Mouse (Mus musculus) macrophage (primary cell): Measurements from ENCODE around the gene Soat2. TPM values are rescaled to one million over a fixed set of nuclear protein-coding genes. Genes with fewer than 3 reads are reported as not detected.

Experiments used
- H3K27ac ChIP-seq: fragments of 350-480 bp; formaldehyde crosslinking; 2 replicates; pipeline ENCODE4 v1.9.0; 2021
- H3K36me3 ChIP-seq: fragments of 350-480 bp; formaldehyde crosslinking; 2 replicates; pipeline ENCODE4 v1.9.0; 2021; ENCODE audit errors: inconsistent target
- H3K4me3 ChIP-seq: fragments of 350-480 bp; formaldehyde crosslinking; 2 replicates; pipeline ENCODE4 v1.9.0; 2021; ENCODE audit errors: inconsistent target
- H3K79me2 ChIP-seq: fragments of 350-480 bp; formaldehyde crosslinking; 2 replicates; pipeline ENCODE4 v1.9.0; 2021; ENCODE audit errors: inconsistent target
- WGBS: methylation state at CpG from one replicate; pipeline ENCODE4 v1.1.7; 2026; ENCODE audit warnings: inconsistent platforms; ENCODE audit not compliant: missing documents; 5-methylcytosine and 5-hydroxymethylcytosine counted together
- polyA plus RNA-seq: library from polyadenylated mRNA; stranded (reverse); fragments of 250-400 nt; gene quantifications from 3 replicates; pipeline ENCODE4 v1.2.4, GENCODE M21; 2018; ENCODE audit warnings: inconsistent platforms

Soat2 gene
- polyA plus RNA-seq, 1 experiment from 2014 or later, result 0.06 TPM

DNA sequence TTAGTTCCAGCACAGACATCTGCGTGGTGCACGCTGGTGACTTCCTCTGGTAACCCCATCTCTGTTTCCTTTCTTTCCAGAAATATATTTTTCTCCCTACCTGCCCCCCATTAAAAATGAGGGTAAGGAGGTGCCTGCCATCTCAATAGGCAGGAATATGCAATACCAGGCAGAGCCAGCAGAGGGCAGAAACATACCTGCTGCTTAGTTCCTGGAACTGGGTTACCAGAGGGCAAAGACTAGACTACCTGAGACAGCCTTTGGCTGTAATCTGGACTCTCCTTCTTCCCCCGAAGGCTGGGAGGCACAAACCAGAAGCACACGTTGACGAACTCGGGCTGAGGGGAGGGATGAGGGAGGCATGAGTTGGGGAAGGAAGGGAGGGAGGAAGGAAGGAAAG, 28.0 kb downstream of the Soat2 start:
- no peaks in the 10 kb centered on the region for H3K36me3 ChIP-seq
- H3K27ac ChIP-seq, result no peak overlapping the region
- H3K4me3 ChIP-seq, result no peak overlapping the region
- H3K79me2 ChIP-seq, result no peaks in the 10 kb centered on the region
- WGBS, result 14% methylated on average over 6 of the region's 6 CpGs

DNA sequence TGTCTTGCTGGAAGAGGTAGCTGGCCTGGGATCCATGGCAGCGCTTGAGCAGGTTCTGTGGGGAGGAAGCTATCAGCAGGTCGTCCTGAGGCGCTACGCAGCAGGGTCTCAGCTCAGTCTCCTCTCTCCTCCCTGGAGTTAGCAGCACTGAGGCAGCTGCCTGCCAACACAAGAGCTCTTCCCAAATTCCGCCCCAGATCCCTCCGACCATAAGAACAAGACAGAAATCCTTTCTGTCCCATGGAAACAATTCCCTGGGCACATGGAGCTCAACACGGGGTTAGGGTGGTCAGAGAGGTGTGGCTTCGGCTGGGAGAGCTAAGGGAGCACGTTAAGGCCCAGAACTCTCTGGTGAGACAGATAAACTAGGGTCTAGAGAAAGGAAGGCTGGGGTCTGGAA, 28.8 kb downstream of the Soat2 start:
- no peak overlapping the region for H3K4me3 ChIP-seq
- H3K36me3 ChIP-seq, result no peaks in the 10 kb centered on the region
- WGBS, result 93% methylated on average over 9 of the region's 9 CpGs
- H3K79me2 ChIP-seq, result no peaks in the 10 kb centered on the region
- H3K27ac ChIP-seq, result no peak overlapping the region

DNA sequence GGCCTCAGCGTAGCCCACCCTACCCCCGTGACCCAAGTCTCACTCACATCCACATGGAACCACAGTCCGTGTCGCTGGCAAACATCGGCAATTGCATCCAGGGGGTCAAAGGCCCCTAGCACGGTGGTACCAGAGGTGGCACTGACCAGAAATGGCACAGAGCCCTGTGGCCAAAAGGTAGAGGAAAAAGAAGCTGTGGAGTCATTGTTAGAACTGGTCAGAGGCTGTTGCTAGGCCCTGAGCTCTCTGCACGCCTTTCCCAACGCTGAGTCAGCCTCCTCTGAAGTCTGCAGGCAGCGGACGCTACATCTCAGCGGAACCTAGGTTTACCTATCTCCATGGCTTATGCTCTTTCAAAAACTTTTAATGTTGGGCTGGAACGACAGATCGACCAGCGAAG, 29.6 kb downstream of the Soat2 start:
- Histone ChIP-seq H3K27ac (no peak overlapping the region), H3K79me2 (no peaks in the 10 kb centered on the region), H3K36me3 (no peaks in the 10 kb centered on the region), H3K4me3 (no peak overlapping the region)
- WGBS, result 97% methylated on average over 11 of the region's 14 CpGs

DNA sequence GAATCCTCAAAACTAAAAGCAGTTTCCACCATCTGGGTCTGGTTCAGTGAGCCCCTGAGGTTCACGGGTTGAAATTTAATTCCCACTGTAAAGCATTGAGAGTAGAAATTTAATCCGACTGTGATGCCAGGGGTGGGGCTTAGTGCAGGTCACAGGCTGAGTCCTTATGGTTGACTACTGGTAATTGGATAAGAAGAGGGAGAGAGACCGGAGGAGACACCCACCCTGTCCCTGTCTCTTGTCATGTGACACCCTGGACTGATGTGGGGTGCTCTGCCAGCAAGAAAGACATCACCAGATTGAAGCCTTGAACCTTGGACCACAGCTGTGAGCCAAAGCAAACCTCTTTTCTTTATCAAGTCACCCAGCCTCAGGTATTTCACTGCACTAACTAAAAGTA, 32.8 kb downstream of the Soat2 start:
- Histone ChIP-seq H3K36me3 (no peaks in the 10 kb centered on the region), H3K79me2 (no peaks in the 10 kb centered on the region), H3K27ac (no peak overlapping the region), H3K4me3 (no peak overlapping the region)
- WGBS, result 100% methylated on average over 3 of the region's 3 CpGs

DNA sequence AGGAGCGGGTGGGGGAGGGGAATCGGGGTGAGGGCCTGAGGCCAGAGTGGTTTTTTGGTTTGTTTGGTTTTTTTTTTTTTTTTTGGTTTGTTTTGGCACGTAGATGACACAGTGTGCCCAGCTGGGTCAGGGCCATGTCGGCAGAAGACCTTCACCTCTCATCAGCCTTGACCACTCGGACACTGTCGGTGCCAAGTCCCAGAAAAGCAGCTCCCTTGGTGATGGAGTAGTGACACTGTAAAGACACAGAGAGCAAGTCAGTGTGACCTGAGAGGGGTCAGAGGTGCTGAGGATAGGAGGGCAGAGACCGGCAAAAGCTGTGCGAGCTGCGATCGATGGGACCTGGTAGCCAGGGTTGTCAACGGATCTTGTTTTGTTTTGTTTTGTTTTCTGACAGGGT, 35.9 kb downstream of the Soat2 start:
- Histone ChIP-seq H3K36me3 (no peaks in the 10 kb centered on the region), H3K27ac (no peak overlapping the region), H3K79me2 (no peaks in the 10 kb centered on the region), H3K4me3 (no peak overlapping the region)
- 92% methylated on average over 9 of the region's 11 CpGs for WGBS

DNA sequence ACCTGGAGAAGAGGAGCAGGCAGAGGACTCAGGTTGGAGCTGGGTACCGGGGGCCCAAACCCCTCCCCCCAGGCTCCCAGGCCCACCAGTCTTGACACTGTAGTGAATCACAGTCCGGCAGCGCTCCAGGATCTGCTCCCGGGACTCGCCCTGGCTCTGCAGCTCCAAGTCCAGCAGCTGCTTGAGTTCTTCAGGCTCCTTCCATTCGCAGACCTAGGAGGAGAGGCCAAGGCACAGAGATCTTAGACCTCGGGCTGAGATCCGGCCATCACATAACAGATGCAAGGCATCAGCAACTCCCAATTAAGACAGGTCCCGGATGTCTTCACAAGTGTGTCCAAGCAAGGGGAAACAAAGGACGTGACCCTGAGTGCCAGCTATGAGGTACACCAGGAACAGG, 37.8 kb downstream of the Soat2 start:
- Histone ChIP-seq H3K4me3 (no peak overlapping the region), H3K36me3 (no peaks in the 10 kb centered on the region), H3K79me2 (no peaks in the 10 kb centered on the region), H3K27ac (no peak overlapping the region)
- 97% methylated on average over 10 of the region's 10 CpGs for WGBS

GRCm38 (mm10) chr15:102188883-102189282, 38.6 kb downstream of the Soat2 start:
- 92% methylated on average over 6 of the region's 6 CpGs for WGBS
- no peaks in the 10 kb centered on the region for H3K36me3 ChIP-seq
- H3K79me2 ChIP-seq, result no peaks in the 10 kb centered on the region
- no peak overlapping the region for H3K4me3 ChIP-seq
- no peak overlapping the region for H3K27ac ChIP-seq

GRCm38 (mm10) chr15:102191699-102192098, 41.4 kb downstream of the Soat2 start:
- H3K36me3 ChIP-seq, result no peaks in the 10 kb centered on the region
- 99% methylated on average over 7 of the region's 7 CpGs for WGBS
- H3K27ac ChIP-seq, result no peak overlapping the region
- no peaks in the 10 kb centered on the region for H3K79me2 ChIP-seq
- no peak overlapping the region for H3K4me3 ChIP-seq

- Histone ChIP-seq H3K79me2 (no peaks in the 10 kb centered on the region), H3K27ac (peak overlapping the region; percentile 63), H3K4me3 (no peak overlapping the region), H3K36me3 (no peaks in the 10 kb centered on the region)
- 24% methylated on average over 7 of the region's 7 CpGs for WGBS
These were observed 42.0 kb downstream of the Soat2 start for GRCm38 (mm10) chr15:102192271-102192812.

GRCm38 (mm10) chr15:102192820-102193386, 42.6 kb downstream of the Soat2 start:
- whole genome bisulfite sequencing, result 14% methylated on average over 5 of the region's 5 CpGs
- H3K4me3 ChIP-seq, result no peak overlapping the region
- H3K79me2 ChIP-seq, result no peaks in the 10 kb centered on the region
- peak overlapping the region; percentile 63 for H3K27ac ChIP-seq
- no peaks in the 10 kb centered on the region for H3K36me3 ChIP-seq

DNA sequence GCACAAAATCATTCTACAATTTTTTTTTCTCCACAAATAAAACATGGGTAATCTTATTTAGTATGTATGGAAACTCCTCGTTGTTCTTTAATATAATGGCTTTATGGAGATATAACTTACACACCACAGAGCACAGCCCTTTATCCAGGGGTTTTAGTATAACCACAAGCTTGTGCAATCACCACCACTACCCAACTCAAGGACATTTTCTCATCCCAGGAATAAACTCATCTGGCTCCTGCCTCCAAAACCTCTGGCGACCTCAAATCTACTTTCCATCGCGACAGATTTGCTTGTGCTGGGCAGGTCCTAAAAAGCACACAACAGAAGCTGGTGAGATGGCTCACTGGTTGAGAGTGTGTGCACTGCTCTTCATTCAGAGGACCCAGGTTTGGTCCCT, 43.3 kb downstream of the Soat2 start:
- WGBS, result 73% methylated on average over 4 of the region's 4 CpGs
- Histone ChIP-seq H3K27ac (no peak overlapping the region), H3K4me3 (no peak overlapping the region), H3K36me3 (no peaks in the 10 kb centered on the region), H3K79me2 (no peaks in the 10 kb centered on the region)

DNA sequence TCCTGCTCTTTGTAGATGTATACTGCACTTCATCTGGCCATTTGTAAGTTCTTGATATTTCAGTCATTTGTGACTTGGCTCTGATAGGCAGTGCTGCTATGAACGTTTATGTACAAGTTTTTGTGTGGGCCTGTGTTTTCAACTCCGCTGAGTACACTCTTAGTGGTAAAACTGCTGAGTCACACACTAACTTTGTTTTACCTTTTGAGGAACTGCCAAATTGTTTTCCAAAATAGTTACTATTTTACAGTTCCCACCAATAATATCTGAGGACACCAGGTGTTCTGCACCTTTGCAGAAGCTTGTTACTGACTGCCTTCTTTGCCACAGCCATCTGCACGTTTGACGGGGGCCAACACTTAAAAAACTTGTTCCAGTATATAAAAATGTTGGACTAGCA, 44.1 kb downstream of the Soat2 start:
- WGBS, result 51% methylated on average over 4 of the region's 4 CpGs
- Histone ChIP-seq H3K4me3 (no peak overlapping the region), H3K36me3 (no peaks in the 10 kb centered on the region), H3K79me2 (no peaks in the 10 kb centered on the region), H3K27ac (no peak overlapping the region)

DNA sequence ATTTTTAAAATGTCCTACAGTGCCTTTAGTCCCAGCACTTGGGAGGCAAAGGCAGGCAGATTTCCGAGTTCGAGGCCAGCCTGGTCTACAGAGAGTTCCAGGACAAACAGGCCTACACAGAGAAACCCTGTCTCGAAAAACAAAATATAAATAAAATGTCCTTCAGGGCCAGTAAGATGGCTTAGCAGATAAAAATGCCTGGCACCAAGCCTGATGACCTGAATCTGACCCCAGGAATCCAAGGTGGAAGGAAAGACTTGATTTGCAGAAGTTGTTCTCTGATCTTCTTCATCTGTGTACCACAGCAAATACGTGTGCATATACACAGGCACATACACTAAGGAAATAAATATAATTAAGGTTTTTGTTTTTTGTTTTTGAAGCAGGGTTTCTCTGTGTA, 45.0 kb downstream of the Soat2 start:
- Histone ChIP-seq H3K36me3 (no peaks in the 10 kb centered on the region), H3K27ac (no peak overlapping the region), H3K79me2 (no peaks in the 10 kb centered on the region), H3K4me3 (no peak overlapping the region)
- WGBS, result 85% methylated on average over 4 of the region's 4 CpGs

GRCm38 (mm10) chr15:102198841-102199240, 48.5 kb downstream of the Soat2 start:
- 80% methylated on average over 4 of the region's 4 CpGs for WGBS

DNA sequence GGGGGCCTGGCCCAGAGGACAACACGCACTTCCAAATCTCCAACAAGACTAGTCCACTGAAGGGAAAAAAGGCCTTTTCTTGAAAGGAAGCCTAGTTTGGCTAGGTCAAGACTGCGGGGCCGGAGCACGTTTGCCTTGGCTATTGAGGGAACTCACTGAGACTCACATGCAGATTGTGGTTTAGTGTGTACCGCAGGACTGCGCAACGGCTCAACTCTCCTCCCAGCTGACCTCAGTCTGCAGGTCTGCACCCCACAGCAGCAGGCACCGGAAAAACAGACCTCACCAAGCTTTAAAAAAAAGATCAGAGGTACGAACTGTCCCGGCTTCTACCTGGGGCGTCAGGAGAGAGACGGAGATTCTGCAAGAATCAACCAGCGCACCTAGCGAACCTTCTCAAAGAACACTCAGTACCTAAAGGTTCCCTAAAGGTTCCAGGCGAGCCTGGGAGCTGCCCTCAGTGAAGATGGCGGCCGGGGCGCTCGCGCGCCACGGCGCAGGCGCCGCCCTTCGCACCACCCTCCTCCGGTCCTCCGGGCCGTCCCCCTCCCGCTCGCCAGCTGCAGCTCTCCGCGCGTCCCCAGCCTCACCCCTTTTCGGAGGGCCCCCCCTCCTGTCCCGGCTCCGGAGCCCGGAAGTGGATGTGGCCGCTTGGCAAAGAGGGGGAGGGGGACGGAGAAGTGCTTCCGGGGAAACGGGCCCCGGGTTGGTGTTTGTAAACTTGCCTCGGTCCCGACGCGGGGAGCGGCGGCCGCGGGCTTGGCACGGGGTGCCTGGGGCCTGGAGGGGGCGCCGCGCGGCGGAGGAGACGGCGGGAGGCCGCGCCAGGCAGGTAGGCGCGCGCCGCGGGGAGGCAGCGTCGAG, 52.9 kb downstream of the Soat2 start, which contains the start of gene Zfp740:
Zfp740 (plus strand) TSS at position 279 of the 864 bp plus-strand sequence.
- Histone ChIP-seq H3K79me2 (peaks cover 25% of the 10 kb centered on the region), H3K36me3 (peaks cover 11% of the 10 kb centered on the region; the same call in 1 of the 2 replicates), H3K27ac (peak within 1 kb of the TSS; percentile 80), H3K4me3 (peak within 1 kb of the TSS; percentile 47)
- 2% methylated on average over 47 of the region's 68 CpGs for WGBS

More at GRCm38 (mm10) chr15:102198841-102199240, 48.5 kb downstream of the Soat2 start:
- H3K27ac ChIP-seq, result no peak overlapping the region
- H3K79me2 ChIP-seq, result no peaks in the 10 kb centered on the region
- no peak overlapping the region for H3K4me3 ChIP-seq
- H3K36me3 ChIP-seq, result no peaks in the 10 kb centered on the region
